Mouse (Mus musculus): ENCODE measurements at regions not wholly inside any gene's neighbourhood (a gene's known extent, or its start where the extent isn't known, plus 50 kb on each side); places are given as distances from the start of the nearest gene placed in this dataset.
"Not testable (repeated sequence)": the region's sequence is repeated elsewhere in the genome, so short reads cannot be mapped to it uniquely, and the experiment has no call there.

GRCm38 (mm10) chr3:101208751-101209150, 79.0 kb downstream of the Cd2 start:
- 80% methylated on average over 12 of the region's 12 CpGs for WGBS
- H3K27me3 ChIP-seq (ENCODE audit: insufficient read depth, low read length), result no peaks in the 10 kb centered on the region
- no peaks in the 10 kb centered on the region for H3K36me3 ChIP-seq (ENCODE audit: insufficient read depth, low read length)

GRCm38 (mm10) chr3:101206172-101206571, 81.6 kb downstream of the Cd2 start:
- not testable (repeated sequence) for ATAC-seq; H3K36me3 ChIP-seq (ENCODE audit: insufficient read depth, low read length); H3K27ac ChIP-seq; DNase-seq (ENCODE audit: low spot score); H3K4me2 ChIP-seq (ENCODE audit: low read depth, low read length); H3K9me3 ChIP-seq (ENCODE audit: low read length); H3K4me3 ChIP-seq (ENCODE audit: low read length); H3K4me1 ChIP-seq (ENCODE audit: insufficient read depth, low read length); H3K9ac ChIP-seq (replicated peaks; ENCODE audit: low read length); H3K27me3 ChIP-seq (ENCODE audit: insufficient read depth, low read length)
- 97% methylated on average over 13 of the region's 13 CpGs for WGBS

More at GRCm38 (mm10) chr3:101208751-101209150, 79.0 kb downstream of the Cd2 start:
- no peak overlapping the region for H3K9ac ChIP-seq (replicated peaks; ENCODE audit: low read length)
- H3K4me1 ChIP-seq (ENCODE audit: insufficient read depth, low read length), result peaks cover 17% of the 10 kb centered on the region
- TF ChIP-seq CTCF (IDR thresholded peaks at IDR 0.05; ENCODE audit: low read depth), result no peak
- H3K4me2 ChIP-seq (ENCODE audit: low read depth, low read length), result no peak overlapping the region
- H3K27ac ChIP-seq, result no peak overlapping the region
- ATAC-seq (no peak), DNase-seq (ENCODE audit: low spot score) (no peak)
- no peak overlapping the region for H3K4me3 ChIP-seq (ENCODE audit: low read length)
- no peaks in the 10 kb centered on the region for H3K9me3 ChIP-seq (ENCODE audit: low read length)

DNA sequence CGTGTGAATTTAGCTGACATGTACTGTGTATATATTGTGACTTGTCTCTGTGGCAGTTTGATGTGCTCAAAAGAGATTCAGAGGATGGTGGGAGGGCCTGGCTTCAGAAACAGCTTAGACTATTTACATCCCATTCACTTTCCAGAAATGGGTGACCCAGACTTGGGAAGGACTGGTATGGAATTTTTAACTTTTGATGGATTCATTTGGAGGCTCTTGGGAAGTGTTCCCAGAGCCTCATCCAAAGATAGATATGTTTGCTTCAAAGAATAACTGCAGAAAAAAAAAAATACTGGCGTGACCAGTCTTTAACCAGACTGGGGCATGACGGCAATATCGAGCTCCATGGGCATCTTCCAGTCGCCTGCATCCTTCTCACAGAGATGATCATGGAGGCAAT, 84.6 kb upstream of the Ptgfrn start:
- Histone ChIP-seq H3K27me3 (ENCODE audit: insufficient read depth, low read length) (no peaks in the 10 kb centered on the region), H3K9me3 (ENCODE audit: low read length) (no peaks in the 10 kb centered on the region), H3K4me3 (ENCODE audit: low read length) (no peak overlapping the region), H3K27ac (no peak overlapping the region), H3K4me2 (ENCODE audit: low read depth, low read length) (no peak overlapping the region), H3K9ac (replicated peaks; ENCODE audit: low read length) (no peak overlapping the region), H3K4me1 (ENCODE audit: insufficient read depth, low read length) (no peaks in the 10 kb centered on the region), H3K36me3 (ENCODE audit: insufficient read depth, low read length) (no peaks in the 10 kb centered on the region)
- TF ChIP-seq CTCF (IDR thresholded peaks at IDR 0.05; ENCODE audit: low read depth), result no peak
- 68% methylated on average over 5 of the region's 5 CpGs for WGBS
- no peak for DNase-seq (ENCODE audit: low spot score)
- ATAC-seq, result no peak

DNA sequence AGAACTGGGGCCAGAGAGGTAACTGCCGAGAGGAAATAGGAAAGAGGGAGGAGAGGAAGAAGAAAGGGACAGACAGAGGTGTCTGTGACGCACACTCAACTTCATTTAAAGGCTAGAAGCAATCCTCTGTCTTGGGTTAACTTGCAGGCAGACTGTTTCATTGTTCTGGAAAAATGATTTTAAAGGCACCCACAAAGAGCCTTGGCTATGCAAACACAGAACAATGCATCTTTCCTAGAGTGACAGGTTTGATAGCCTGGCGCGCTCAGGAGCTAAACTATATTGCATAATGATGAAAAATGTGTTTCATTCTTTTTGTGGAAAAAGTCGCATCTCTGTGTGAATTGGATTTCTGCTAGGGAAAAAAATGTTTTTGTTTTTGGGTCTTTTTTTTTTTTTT, 84.2 kb upstream of the Ptgfrn start:
- WGBS, result 55% methylated on average over 5 of the region's 5 CpGs

GRCm38 (mm10) chr3:101191298-101191986, 81.4 kb upstream of the Ptgfrn start:
- WGBS, result 51% methylated on average over 7 of the region's 7 CpGs
- DNase-seq (ENCODE audit: low spot score) (peak; percentile 71), ATAC-seq (peak; percentile 90)
- no peaks in the 10 kb centered on the region for H3K9me3 ChIP-seq (ENCODE audit: low read length)
- H3K9ac ChIP-seq (replicated peaks; ENCODE audit: low read length), result no peak overlapping the region
- H3K4me3 ChIP-seq (ENCODE audit: low read length), result no peak overlapping the region
- no peak overlapping the region for H3K4me2 ChIP-seq (ENCODE audit: low read depth, low read length)
- 0 out of 2 replicates have a peak overlapping the region, but pooled peaks have one; percentile 22 for H3K27ac ChIP-seq
- H3K27me3 ChIP-seq (ENCODE audit: insufficient read depth, low read length), result no peaks in the 10 kb centered on the region
- no peak for TF ChIP-seq CTCF (IDR thresholded peaks at IDR 0.05; ENCODE audit: low read depth)
- no peaks in the 10 kb centered on the region for H3K4me1 ChIP-seq (ENCODE audit: insufficient read depth, low read length)
- no peaks in the 10 kb centered on the region for H3K36me3 ChIP-seq (ENCODE audit: insufficient read depth, low read length)

More for the DNA sequence above, 84.2 kb upstream of the Ptgfrn start:
- no peak for TF ChIP-seq CTCF (IDR thresholded peaks at IDR 0.05; ENCODE audit: low read depth)
- Histone ChIP-seq H3K4me1 (ENCODE audit: insufficient read depth, low read length) (no peaks in the 10 kb centered on the region), H3K4me3 (ENCODE audit: low read length) (no peak overlapping the region), H3K4me2 (ENCODE audit: low read depth, low read length) (no peak overlapping the region), H3K9ac (replicated peaks; ENCODE audit: low read length) (no peak overlapping the region), H3K36me3 (ENCODE audit: insufficient read depth, low read length) (no peaks in the 10 kb centered on the region), H3K27ac (0 out of 2 replicates have a peak overlapping the region, but pooled peaks have one; percentile 15), H3K27me3 (ENCODE audit: insufficient read depth, low read length) (no peaks in the 10 kb centered on the region), H3K9me3 (ENCODE audit: low read length) (no peaks in the 10 kb centered on the region)
- DNase-seq (ENCODE audit: low spot score) (no peak), ATAC-seq (no peak)

DNA sequence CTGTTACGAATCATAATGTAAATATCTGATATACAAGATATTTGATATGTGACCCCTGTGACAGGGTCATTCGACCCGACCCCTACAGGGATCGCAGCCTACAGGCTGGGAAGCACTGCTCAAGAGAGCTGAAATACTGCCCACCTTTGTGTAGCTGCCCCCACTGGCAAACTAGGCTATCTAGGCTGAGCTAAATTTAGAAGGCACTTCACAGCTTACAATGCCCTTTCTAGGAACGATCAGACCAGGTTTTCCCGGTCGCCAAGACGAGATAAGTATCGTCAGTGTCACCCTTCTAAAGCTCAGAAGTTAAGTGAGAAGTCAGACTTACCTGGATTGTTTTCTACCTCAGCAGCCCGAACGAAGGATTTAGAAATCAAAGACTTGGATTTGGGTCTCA, 71.9 kb upstream of the Ptgfrn start:
- Histone ChIP-seq H3K4me1 (ENCODE audit: insufficient read depth, low read length) (no peaks in the 10 kb centered on the region), H3K27ac (no peak overlapping the region), H3K9ac (replicated peaks; ENCODE audit: low read length) (no peak overlapping the region), H3K4me2 (ENCODE audit: low read depth, low read length) (no peak overlapping the region), H3K27me3 (ENCODE audit: insufficient read depth, low read length) (no peaks in the 10 kb centered on the region), H3K4me3 (ENCODE audit: low read length) (no peak overlapping the region), H3K36me3 (ENCODE audit: insufficient read depth, low read length) (no peaks in the 10 kb centered on the region), H3K9me3 (ENCODE audit: low read length) (peaks cover 6% of the 10 kb centered on the region; the same call in 1 of the 2 replicates)
- DNase-seq (ENCODE audit: low spot score), result no peak
- 88% methylated on average over 11 of the region's 11 CpGs for WGBS
- TF ChIP-seq CTCF (IDR thresholded peaks at IDR 0.05; ENCODE audit: low read depth), result no peak
- no peak for ATAC-seq

- Histone ChIP-seq H3K4me2 (ENCODE audit: low read depth, low read length) (no peak overlapping the region), H3K4me3 (ENCODE audit: low read length) (no peak overlapping the region), H3K9ac (replicated peaks; ENCODE audit: low read length) (no peak overlapping the region), H3K27me3 (ENCODE audit: insufficient read depth, low read length) (no peaks in the 10 kb centered on the region), H3K4me1 (ENCODE audit: insufficient read depth, low read length) (no peaks in the 10 kb centered on the region), H3K36me3 (ENCODE audit: insufficient read depth, low read length) (no peaks in the 10 kb centered on the region), H3K9me3 (ENCODE audit: low read length) (peaks cover 3% of the 10 kb centered on the region; the same call in 1 of the 2 replicates), H3K27ac (no peak overlapping the region)
- WGBS, result 89% methylated on average over 6 of the region's 6 CpGs
- DNase-seq (ENCODE audit: low spot score), result no peak
- no peak for TF ChIP-seq CTCF (IDR thresholded peaks at IDR 0.05; ENCODE audit: low read depth)
- no peak for ATAC-seq
Measured at GRCm38 (mm10) chr3:101173954-101174353, 63.9 kb upstream of the Ptgfrn start.

All from hindbrain, postnatal 0 days (tissue).